Mouse (Mus musculus) stomach, embryonic 14.5 days (tissue): ENCODE measurements around the gene Uts2b. TPM values are rescaled to one million over a fixed set of nuclear protein-coding genes. Genes with fewer than 3 reads are reported as not detected.

Experiments used
- polyA plus RNA-seq: library from polyadenylated mRNA; unstranded; fragments of >200 nt; fragmentation: Nextera tagmentation; extraction: Ambion mirVana; gene quantifications from 2 replicates; pipeline ENCODE4 v1.2.1, GENCODE M21; 2014

Gene Uts2b
- polyA plus RNA-seq, 1 experiment from 2014 or later = not detected

Other genes starting within 250 kb of the Uts2b start
- not detected in 2 replicates for gene Ostn, start 62.8 kb downstream of the Uts2b start, polyA plus RNA-seq
- 74.2 and 86.0 TPM in 2 replicates for gene Ccdc50, start 18.6 kb upstream of the Uts2b start, polyA plus RNA-seq